Mouse (Mus musculus) E14TG2a.4 (cell line): ENCODE results near the gene Cdk6.

Source experiments
- CTCF ChIP-seq: conservative IDR thresholded peaks from 2 replicates; pipeline ENCODE4 v1.5.1; 2014; ENCODE audit warnings: low read length
- NANOG ChIP-seq: IDR thresholded peaks from 2 replicates; pipeline ENCODE4 v1.6.1; 2014; ENCODE audit warnings: borderline replicate concordance, low read length, mixed read lengths
- POU5F1 ChIP-seq: IDR thresholded peaks from 2 replicates; pipeline ENCODE4 v1.6.1; 2014; ENCODE audit warnings: low read length, borderline replicate concordance

- no peak for TF ChIP-seq CTCF
- TF ChIP-seq POU5F1, result no peak
- no peak for TF ChIP-seq NANOG
These were observed 44.9 kb downstream of the Cdk6 start for GRCm38 (mm10) chr5:3386021-3386730.
